Mouse (Mus musculus) megakaryocyte, embryonic 14.5 days (primary cell): Measurements from ENCODE around the gene Cavin3.

Experiments used
- FLI1 ChIP-seq: IDR thresholded peaks from 2 replicates; pipeline ENCODE4 v1.6.1; 2012; ENCODE audit warnings: low read length, inconsistent platforms, mixed read lengths
- GATA1 ChIP-seq: IDR thresholded peaks from 3 replicates; pipeline ENCODE4 v1.6.1; 2012; ENCODE audit warnings: mixed read lengths, low read length, inconsistent platforms, borderline replicate concordance

- no peak for TF ChIP-seq FLI1
- TF ChIP-seq GATA1, result no peak
These were observed 40.7 kb downstream of the Cavin3 start for GRCm38 (mm10) chr7:105441426-105441825.
